Mouse (Mus musculus) hindlimb bud, embryonic 11.5 days (tissue): Measurements from ENCODE around the gene Olfr659.
A peak's percentile ranks its signal among the peaks of the same experiment; 100 is the strongest.

Experiments used
- DNase-seq: peaks from one replicate; pipeline ENCODE4 v3.0.0-alpha.2; 2012; ENCODE audit warnings: low read depth, low spot score; ENCODE audit errors: extremely low spot score

Gene Olfr659

GRCm38 (mm10) chr7:104666453-104666852 is at the start of gene Olfr659:
Gene Olfr659, plus strand, starts transcription at chr7:104666753.
- no peak for DNase-seq

GRCm38 (mm10) chr7:104624494-104624893 is 42.1 kb upstream of the Olfr659 start, which contains the start of gene Olfr657:
Gene Olfr657, plus strand, starts transcription at chr7:104624794.
- no peak for DNase-seq

GRCm38 (mm10) chr7:104646841-104647482 is 19.6 kb upstream of the Olfr659 start, which contains the start of gene Olfr658:
Gene Olfr658, minus strand, starts transcription at chr7:104647305.
- DNase-seq: peak; percentile 5

- no peak for DNase-seq
These were observed 19.6 kb downstream of the Olfr659 start, which contains the start of gene Olfr661 for GRCm38 (mm10) chr7:104686201-104686600. Gene Olfr661, plus strand, starts transcription at chr7:104686501.
